Mouse (Mus musculus): ENCODE results near the gene Coa3.

DNA sequence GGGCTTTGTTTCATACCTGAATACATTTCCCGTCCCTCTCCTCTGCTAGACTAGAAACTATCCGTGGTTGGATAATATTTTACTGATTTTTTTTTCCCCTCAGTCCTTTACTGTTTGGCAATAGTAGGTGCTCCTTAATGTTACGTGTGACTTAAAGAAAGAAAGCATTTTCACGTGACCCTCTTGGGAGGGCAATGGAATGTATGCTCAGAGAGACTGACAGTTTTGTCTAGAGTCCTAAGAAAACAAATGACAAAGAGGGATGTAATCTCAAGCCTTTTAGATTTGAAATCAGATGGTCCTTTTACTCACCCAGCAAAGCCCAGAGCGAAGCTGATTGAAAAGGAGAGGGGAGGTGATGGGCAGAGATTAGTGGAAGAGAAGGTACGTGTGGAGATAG lies 13.0 kb downstream of the Coa3 start:
- TF ChIP-seq CTCF (IDR thresholded peaks at IDR 0.05 in 2 of 3, conservative IDR thresholded peaks at IDR 0.05 in 1 of 3; ENCODE audit: control insufficient read depth in 1 of 3, insufficient read depth in 1 of 3, low read depth in 2 of 3, low read length in 3 of 3, poor library complexity in 1 of 3, severe bottlenecking in 1 of 3) (no peak), NRF1 (IDR thresholded peaks at IDR 0.05; ENCODE audit: insufficient read depth, low read depth, low read length, poor library complexity, severe bottlenecking) (no peak), KAT2A (conservative IDR thresholded peaks at IDR 0.05; ENCODE audit: low read depth, low read length) (no peak), POLR2A (IDR thresholded peaks at IDR 0.05; ENCODE audit: control insufficient read depth in 1 of 2, insufficient read depth in 1 of 2, low read depth in 1 of 2, low read length in 2 of 2, poor library complexity in 1 of 2) (no peak), ZNF384 (IDR thresholded peaks at IDR 0.05; ENCODE audit: low read depth, low read length) (no peak), ZC3H11A (IDR thresholded peaks at IDR 0.05; ENCODE audit: low read depth, low read length) (no peak), ELF1 (IDR thresholded peaks at IDR 0.05; ENCODE audit: low read depth, low read length) (no peak), RAD21 (IDR thresholded peaks at IDR 0.05; ENCODE audit: low read depth, low read length) (no peak), MEF2A (IDR thresholded peaks at IDR 0.05; ENCODE audit: extremely low read depth, insufficient replicate concordance, low read depth, low read length, poor library complexity, severe bottlenecking) (no peak), NELFE (IDR thresholded peaks at IDR 0.05; ENCODE audit: low read depth, low read length) (no peak), CHD2 (IDR thresholded peaks at IDR 0.05; ENCODE audit: low read length) (no peak), RCOR1 (IDR thresholded peaks at IDR 0.05; ENCODE audit: low read depth, low read length) (no peak), MAX (IDR thresholded peaks at IDR 0.05; ENCODE audit: low read length) (no peak)

Measured in MEL (cell line).